7 mouse cellular contexts compared by ENCODE assay signal in the genomic region with DNA sequence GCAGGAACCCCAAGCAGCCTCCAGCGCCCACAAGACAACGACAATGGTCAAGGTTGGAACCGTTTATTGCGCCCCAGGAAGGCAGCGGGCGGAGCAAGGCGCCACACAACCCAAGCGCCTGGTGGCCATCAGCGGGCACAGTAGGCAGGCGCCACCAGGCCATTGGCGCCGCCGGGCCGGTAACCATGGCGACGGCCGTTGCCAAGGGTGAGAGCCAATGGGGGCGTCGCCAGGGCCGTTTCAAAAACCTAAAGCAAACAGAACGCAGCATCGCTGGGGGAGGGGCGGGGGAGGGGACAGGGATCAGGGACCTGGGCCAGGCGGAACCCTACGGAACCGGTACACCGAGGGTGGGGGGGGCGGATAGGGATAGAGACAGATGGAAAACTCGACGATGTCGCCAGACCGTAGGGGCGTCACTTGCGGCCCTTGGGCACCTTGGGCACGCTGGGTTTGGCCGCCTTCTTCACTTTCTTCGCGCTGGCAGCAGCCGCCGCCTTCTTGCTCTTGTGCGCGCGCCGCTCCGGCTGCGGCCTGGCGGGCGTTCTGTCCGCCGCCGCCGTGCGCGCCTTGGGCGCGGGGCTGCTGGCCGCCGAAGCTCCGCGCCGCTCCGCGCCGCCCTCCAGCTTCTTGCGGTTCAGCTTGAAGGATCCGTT. TPM values are rescaled to one million over a fixed set of nuclear protein-coding genes. Genes with fewer than 3 reads are reported as not detected.
A peak's percentile ranks its signal among the peaks of the same experiment; 100 is the strongest.
DNase-seq lines count a peak whose midpoint lies in the region; ATAC-seq lines count a peak whose summit lies in the region.

No protein-coding gene starts in this region.

- no peaks in the 10 kb centered on the region for H3K27me3 ChIP-seq in forebrain, embryonic 16.5 days (replicated peaks; ENCODE audit: control insufficient read depth, insufficient read depth, low read length)
- no peaks in the 10 kb centered on the region for H3K27me3 ChIP-seq in limb, embryonic 11.5 days (ENCODE audit: control insufficient read depth, insufficient read depth, low read length)
- H3K27me3 ChIP-seq in midbrain, embryonic 12.5 days = no peaks in the 10 kb centered on the region

- H3K27ac ChIP-seq in forebrain, embryonic 16.5 days (ENCODE audit: low read length) = peak overlapping the region; percentile 95
- H3K27ac ChIP-seq in limb, embryonic 11.5 days (replicated peaks; ENCODE audit: low read depth, low read length) = peak overlapping the region; percentile 96
- H3K27ac ChIP-seq in midbrain, embryonic 12.5 days (replicated peaks) = peak overlapping the region; percentile 95

- H3K4me2 ChIP-seq in forebrain, embryonic 16.5 days (ENCODE audit: low read length) = peak overlapping the region; percentile 91
- H3K4me2 ChIP-seq in limb, embryonic 11.5 days (ENCODE audit: low read depth, severe bottlenecking) = peak overlapping the region; percentile 73
- peak overlapping the region; percentile 79 for H3K4me2 ChIP-seq in midbrain, embryonic 12.5 days (replicated peaks)

- H3K4me3 ChIP-seq in forebrain, embryonic 16.5 days (replicated peaks; ENCODE audit: low read length) = peak overlapping the region; percentile 99
- H3K4me3 ChIP-seq in limb, embryonic 11.5 days (ENCODE audit: low read depth, low read length) = peak overlapping the region; percentile 97
- H3K4me3 ChIP-seq in midbrain, embryonic 12.5 days = peak overlapping the region; percentile 99

- peak; percentile 89 for ATAC-seq in forebrain, embryonic 16.5 days
- ATAC-seq in limb, embryonic 11.5 days (ENCODE audit: insufficient number of reproducible peaks, low FRiP score, low TSS enrichment, low read depth) = peak; percentile 88
- peak; percentile 91 for ATAC-seq in midbrain, embryonic 12.5 days (ENCODE audit: low FRiP score, low read depth)

- H3K4me1 ChIP-seq in forebrain, embryonic 16.5 days (replicated peaks; ENCODE audit: control insufficient read depth, insufficient read depth, low read length) = peaks cover 18% of the 10 kb centered on the region
- H3K4me1 ChIP-seq in limb, embryonic 11.5 days (ENCODE audit: control insufficient read depth, insufficient read depth, low read length) = peaks cover 6% of the 10 kb centered on the region; the same call in 1 of the 2 replicates
- peaks cover 20% of the 10 kb centered on the region for H3K4me1 ChIP-seq in midbrain, embryonic 12.5 days

- DNase-seq in WW6 (ENCODE audit: low read depth, low spot score) = peak; percentile 71
- DNase-seq in cerebellum, adult 11 months = peak; percentile 77
- DNase-seq in hindlimb bud, embryonic 11.5 days (ENCODE audit: extremely low spot score, low read depth, low spot score) = peak; percentile 74
- DNase-seq in limb, embryonic 11.5 days (ENCODE audit: low spot score) = peak; percentile 93
- peak; percentile 59 to 79 for DNase-seq in spleen, postnatal 4 days (ENCODE audit: low spot score in 2 of 2)

- WGBS in forebrain, embryonic 16.5 days = under 1% methylated on average over 61 of the region's 66 CpGs
- under 1% methylated on average over 65 of the region's 66 CpGs for WGBS in limb, embryonic 11.5 days
- 0% methylated on average over 60 of the region's 66 CpGs for whole genome bisulfite sequencing in midbrain, embryonic 12.5 days

- H3K9me3 ChIP-seq in forebrain, embryonic 16.5 days (ENCODE audit: control insufficient read depth, low read length) = no peaks in the 10 kb centered on the region
- no peaks in the 10 kb centered on the region for H3K9me3 ChIP-seq in limb, embryonic 11.5 days (ENCODE audit: control insufficient read depth, low read length)
- no peaks in the 10 kb centered on the region for H3K9me3 ChIP-seq in midbrain, embryonic 12.5 days

- H3K36me3 ChIP-seq in forebrain, embryonic 16.5 days (ENCODE audit: control insufficient read depth, insufficient read depth) = peaks cover 2% of the 10 kb centered on the region; the same call in 1 of the 2 replicates
- H3K36me3 ChIP-seq in limb, embryonic 11.5 days (ENCODE audit: control insufficient read depth, insufficient read depth, low read length) = no peaks in the 10 kb centered on the region
- peaks cover 22% of the 10 kb centered on the region for H3K36me3 ChIP-seq in midbrain, embryonic 12.5 days

- peak overlapping the region; percentile 96 for H3K9ac ChIP-seq in forebrain, embryonic 16.5 days (replicated peaks; ENCODE audit: low read depth, low read length)
- peak overlapping the region; percentile 99 for H3K9ac ChIP-seq in limb, embryonic 11.5 days (ENCODE audit: low read length)
- peak overlapping the region; percentile 97 for H3K9ac ChIP-seq in midbrain, embryonic 12.5 days (replicated peaks)

RNA-seq across cellular contexts. Expression of a gene that starts 0.9 kb away (rescaled TPM):
- polyA plus RNA-seq in forebrain, embryonic 16.5 days (2015; fragmentation: Nextera tagmentation; extraction: Ambion mirVana) = 18.4 and 19.8 TPM in 2 replicates
- 98.9 and 122 TPM in 2 replicates for polyA plus RNA-seq in limb, embryonic 11.5 days (2014; fragmentation: Nextera tagmentation; extraction: Ambion mirVana)
- 81.7 and 87.7 TPM in 2 replicates for polyA plus RNA-seq in midbrain, embryonic 12.5 days (2016; fragmentation: Nextera tagmentation; extraction: Ambion mirVana)

Comparison
In these comparisons a context has a peak if more than half of its experiments do, and no peak if none do; other contexts are left out.
1. Peak in every context shown above with its lines: DNase-seq, ATAC-seq, H3K4me3 ChIP-seq and H3K27ac ChIP-seq.